Mouse (Mus musculus): Measurements from ENCODE around the gene Frmd4a. TPM values are rescaled to one million over a fixed set of nuclear protein-coding genes. Genes with fewer than 3 reads are reported as not detected.

Frmd4a gene
- polyA plus RNA-seq, 1 experiment from 2014 or later = 44.5 TPM

DNA sequence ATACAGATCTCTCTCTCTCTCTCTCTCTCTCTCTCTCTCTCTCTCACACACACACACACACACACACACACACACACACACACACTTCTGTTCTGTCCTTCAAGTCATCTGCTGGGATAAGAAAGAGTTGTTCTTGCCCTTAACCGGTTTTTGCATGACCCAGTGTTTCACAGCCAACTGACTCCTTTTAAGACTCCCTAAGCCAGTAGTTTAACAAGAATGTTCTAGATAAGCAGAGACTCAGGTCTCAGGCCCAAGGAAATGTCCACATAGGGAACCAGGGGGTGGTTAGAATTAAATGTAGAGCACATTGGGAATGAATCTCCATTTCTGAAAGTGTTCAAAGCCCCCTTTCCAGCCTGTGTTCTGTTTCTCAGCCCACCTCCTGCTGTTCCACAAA, 329.4 kb downstream of the Frmd4a start:
- Histone ChIP-seq H3K4me2 (ENCODE audit: low read depth) (no peak overlapping the region), H3K9me3 (ENCODE audit: control insufficient read depth, low read length) (no peaks in the 10 kb centered on the region; the same call in 1 of the 2 replicates), H3K27ac (ENCODE audit: low read depth, low read length) (no peak overlapping the region), H3K4me3 (ENCODE audit: low read depth, low read length) (no peak overlapping the region), H3K36me3 (ENCODE audit: control insufficient read depth, insufficient read depth, low read length) (no peaks in the 10 kb centered on the region), H3K4me1 (ENCODE audit: control insufficient read depth, insufficient read depth, low read length) (0 out of 2 replicates have a peak, but pooled peaks cover 2% of the 10 kb centered on the region), H3K9ac (ENCODE audit: low read length) (no peak overlapping the region), H3K27me3 (ENCODE audit: control insufficient read depth, insufficient read depth, low read length) (no peaks in the 10 kb centered on the region)
- ATAC-seq (ENCODE audit: insufficient read depth, low FRiP score, low TSS enrichment) = no peak
- WGBS = 78% methylated on average over 1 of the region's 1 CpGs
- DNase-seq (ENCODE audit: low spot score) = no peak

DNA sequence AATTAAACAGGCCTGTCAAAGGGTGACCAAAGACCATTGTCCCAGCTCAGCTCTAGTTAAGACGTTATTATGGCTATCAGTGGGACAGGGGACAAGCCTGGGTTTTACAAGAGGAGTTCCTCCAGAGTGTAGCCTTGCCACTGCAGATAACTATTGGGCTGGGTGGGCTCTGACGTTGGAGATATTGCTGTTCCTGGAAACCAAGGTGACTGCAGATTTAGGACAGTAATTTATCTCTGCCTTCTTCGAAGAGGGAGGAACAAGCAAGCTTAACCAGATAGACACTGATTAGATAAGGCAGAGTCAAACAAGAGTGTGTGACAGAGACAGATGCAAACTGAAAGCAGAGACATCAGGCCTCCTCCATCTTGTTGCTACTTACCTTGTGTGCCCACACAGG, 330.3 kb downstream of the Frmd4a start:
- WGBS = 66% methylated on average over 3 of the region's 3 CpGs
- ATAC-seq (ENCODE audit: insufficient read depth, low FRiP score, low TSS enrichment) (no peak), DNase-seq (ENCODE audit: low spot score) (no peak)
- H3K27ac ChIP-seq (ENCODE audit: low read depth, low read length) = no peak overlapping the region
- no peaks in the 10 kb centered on the region; the same call in 1 of the 2 replicates for H3K9me3 ChIP-seq (ENCODE audit: control insufficient read depth, low read length)
- no peak overlapping the region for H3K4me3 ChIP-seq (ENCODE audit: low read depth, low read length)
- H3K9ac ChIP-seq (ENCODE audit: low read length) = no peak overlapping the region
- no peaks in the 10 kb centered on the region for H3K36me3 ChIP-seq (ENCODE audit: control insufficient read depth, insufficient read depth, low read length)
- H3K4me2 ChIP-seq (ENCODE audit: low read depth) = no peak overlapping the region
- H3K4me1 ChIP-seq (ENCODE audit: control insufficient read depth, insufficient read depth, low read length) = 0 out of 2 replicates have a peak, but pooled peaks cover 2% of the 10 kb centered on the region
- no peaks in the 10 kb centered on the region for H3K27me3 ChIP-seq (ENCODE audit: control insufficient read depth, insufficient read depth, low read length)

DNA sequence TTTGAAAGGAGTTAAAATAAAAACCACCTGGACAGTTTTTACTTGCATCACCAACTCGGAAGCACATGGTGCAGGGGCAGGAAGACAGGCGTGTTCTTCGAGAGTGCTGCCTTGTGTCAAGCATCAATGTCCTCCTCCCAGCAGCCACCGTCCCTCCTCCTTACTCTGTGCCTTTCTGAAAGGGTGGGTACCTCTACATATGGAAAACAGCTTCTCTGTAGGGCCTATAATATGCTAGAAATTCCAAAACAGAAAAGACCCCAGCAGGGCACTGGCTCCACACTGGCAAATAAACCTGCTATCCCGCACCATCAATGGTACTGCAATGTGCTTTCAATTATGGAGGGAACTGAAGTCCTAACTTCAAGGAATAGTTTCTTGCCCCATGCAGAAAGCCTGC, 331.0 kb downstream of the Frmd4a start:
- no peak for ATAC-seq (ENCODE audit: insufficient read depth, low FRiP score, low TSS enrichment)
- WGBS = 63% methylated on average over 5 of the region's 5 CpGs
- Histone ChIP-seq H3K4me3 (ENCODE audit: low read depth, low read length) (no peak overlapping the region), H3K4me1 (ENCODE audit: control insufficient read depth, insufficient read depth, low read length) (0 out of 2 replicates have a peak, but pooled peaks cover 2% of the 10 kb centered on the region), H3K9me3 (ENCODE audit: control insufficient read depth, low read length) (no peaks in the 10 kb centered on the region; the same call in 1 of the 2 replicates), H3K4me2 (ENCODE audit: low read depth) (no peak overlapping the region), H3K36me3 (ENCODE audit: control insufficient read depth, insufficient read depth, low read length) (no peaks in the 10 kb centered on the region), H3K27ac (ENCODE audit: low read depth, low read length) (no peak overlapping the region), H3K27me3 (ENCODE audit: control insufficient read depth, insufficient read depth, low read length) (no peaks in the 10 kb centered on the region), H3K9ac (ENCODE audit: low read length) (no peak overlapping the region)
- no peak for DNase-seq (ENCODE audit: low spot score)

DNA sequence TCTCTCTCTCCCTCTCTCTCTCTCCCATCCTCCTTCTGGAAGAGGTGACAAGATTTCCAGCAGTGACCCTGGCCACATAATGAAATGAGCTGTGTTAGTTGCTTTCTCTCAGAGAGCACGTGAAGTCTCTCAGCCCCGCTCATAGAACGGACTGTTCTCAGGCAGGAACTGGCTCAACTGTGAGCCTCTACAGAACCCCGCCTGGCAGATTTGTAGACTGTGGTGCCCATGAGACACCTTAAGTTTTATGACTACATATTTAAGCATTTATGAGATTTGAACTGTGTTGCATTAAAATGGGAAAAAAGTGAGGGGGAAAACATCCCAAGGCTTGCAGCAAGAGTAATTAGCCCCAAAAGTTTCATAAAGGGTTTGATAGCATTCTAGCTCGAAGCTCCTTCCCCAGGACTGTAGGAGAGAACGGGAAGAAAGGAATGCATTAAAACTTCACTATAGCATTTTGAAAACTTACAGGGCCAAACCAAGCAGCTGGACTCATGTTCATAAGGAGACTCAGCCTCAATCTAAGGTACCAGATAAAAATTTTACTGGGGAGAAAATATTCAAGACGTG, 339.4 kb downstream of the Frmd4a start:
- ATAC-seq (ENCODE audit: insufficient read depth, low FRiP score, low TSS enrichment) = no peak
- DNase-seq (ENCODE audit: low spot score) = no peak
- Histone ChIP-seq H3K4me2 (ENCODE audit: low read depth) (no peak overlapping the region), H3K36me3 (ENCODE audit: control insufficient read depth, insufficient read depth, low read length) (no peaks in the 10 kb centered on the region), H3K9me3 (ENCODE audit: control insufficient read depth, low read length) (no peaks in the 10 kb centered on the region), H3K4me3 (ENCODE audit: low read depth, low read length) (no peak overlapping the region), H3K27me3 (ENCODE audit: control insufficient read depth, insufficient read depth, low read length) (no peaks in the 10 kb centered on the region), H3K9ac (ENCODE audit: low read length) (no peak overlapping the region), H3K4me1 (ENCODE audit: control insufficient read depth, insufficient read depth, low read length) (no peaks in the 10 kb centered on the region), H3K27ac (ENCODE audit: low read depth, low read length) (no peak overlapping the region)
- 83% methylated on average over 7 of the region's 7 CpGs for WGBS

DNA sequence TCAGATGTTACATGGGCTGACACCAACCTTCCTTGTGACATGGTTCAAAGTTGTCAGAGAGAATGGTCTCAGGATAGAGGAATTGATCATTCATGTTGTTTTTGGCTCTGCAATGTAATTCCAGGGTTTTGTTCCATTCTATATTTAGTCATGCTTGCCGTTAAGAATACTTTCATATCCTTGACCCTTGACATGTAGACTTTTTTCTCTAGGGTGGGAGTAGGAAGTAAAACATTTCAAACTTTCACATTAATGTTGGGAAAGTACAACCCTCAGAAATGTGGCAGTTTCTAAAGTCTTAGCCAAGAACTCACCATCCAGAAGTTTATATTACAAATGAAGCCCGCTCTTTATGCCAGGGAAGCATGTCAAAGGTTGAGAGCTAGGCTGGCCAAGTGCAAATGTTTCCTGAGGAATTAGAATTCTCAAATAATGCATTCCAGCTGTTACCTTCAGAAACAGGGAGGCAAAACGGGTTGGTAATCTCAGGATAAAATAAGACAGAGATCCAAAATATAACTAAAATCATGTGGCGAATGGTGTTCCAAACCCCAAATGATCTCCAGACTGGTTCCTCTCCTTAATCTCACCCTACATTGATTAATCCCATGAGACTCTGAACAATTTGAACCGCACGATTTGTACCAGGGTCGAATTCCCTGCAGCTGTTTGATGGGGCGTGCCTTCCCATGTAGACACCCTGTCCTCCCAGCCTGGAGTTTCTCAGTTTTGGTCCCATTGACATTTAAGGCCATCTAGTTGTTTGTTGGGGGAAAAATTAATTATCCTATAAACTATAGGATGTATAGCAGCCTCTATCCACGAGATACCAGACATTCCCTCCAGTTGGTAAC, 344.7 kb downstream of the Frmd4a start:
- Histone ChIP-seq H3K9ac (ENCODE audit: low read length) (no peak overlapping the region), H3K4me3 (ENCODE audit: low read depth, low read length) (no peak overlapping the region), H3K4me2 (ENCODE audit: low read depth) (no peak overlapping the region), H3K4me1 (ENCODE audit: control insufficient read depth, insufficient read depth, low read length) (no peaks in the 10 kb centered on the region), H3K36me3 (ENCODE audit: control insufficient read depth, insufficient read depth, low read length) (no peaks in the 10 kb centered on the region), H3K27me3 (ENCODE audit: control insufficient read depth, insufficient read depth, low read length) (no peaks in the 10 kb centered on the region), H3K9me3 (ENCODE audit: control insufficient read depth, low read length) (no peaks in the 10 kb centered on the region), H3K27ac (ENCODE audit: low read depth, low read length) (no peak overlapping the region)
- WGBS = 73% methylated on average over 9 of the region's 9 CpGs
- DNase-seq (ENCODE audit: low spot score) (no peak), ATAC-seq (ENCODE audit: insufficient read depth, low FRiP score, low TSS enrichment) (no peak)

DNA sequence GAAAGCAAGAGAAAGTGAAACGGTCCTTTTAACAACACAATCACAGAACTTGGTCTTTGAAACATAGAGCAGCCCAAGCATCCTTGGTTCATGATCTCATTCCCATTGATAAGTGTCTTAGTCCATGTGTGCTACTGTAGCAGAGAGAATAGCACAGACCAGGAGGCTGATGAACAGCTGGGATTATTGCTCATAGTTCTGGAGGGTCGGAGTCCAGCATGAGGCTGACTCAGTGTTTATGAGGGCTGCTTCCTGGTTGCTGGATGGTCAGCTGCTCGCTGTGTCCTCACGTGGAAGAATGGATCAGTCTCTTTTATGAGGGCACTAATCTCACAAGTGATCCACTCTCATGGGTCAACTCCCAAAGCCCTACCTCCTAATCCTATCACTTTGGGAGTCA, 347.4 kb downstream of the Frmd4a start:
- 89% methylated on average over 4 of the region's 4 CpGs for WGBS
- no peak for ATAC-seq (ENCODE audit: insufficient read depth, low FRiP score, low TSS enrichment)

DNA sequence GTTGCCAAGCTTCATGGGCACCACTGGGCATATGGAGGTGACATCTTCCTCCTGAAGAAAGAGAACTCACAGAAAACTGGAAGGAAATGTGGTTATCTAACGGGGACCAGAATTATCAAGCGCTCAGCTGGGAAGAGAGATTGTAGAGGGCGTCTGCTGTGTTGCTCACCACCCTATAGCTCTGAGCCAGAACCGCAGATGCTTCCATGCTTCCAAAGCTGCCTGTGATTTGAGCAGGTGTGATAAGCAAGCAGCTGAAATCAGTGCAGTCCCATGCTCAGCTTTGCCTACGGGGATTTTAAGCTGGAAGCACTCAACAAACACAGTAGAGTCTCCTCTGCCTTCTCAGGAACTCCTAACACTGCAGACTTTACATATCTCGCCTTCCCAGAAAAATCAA, 351.0 kb downstream of the Frmd4a start:
- no peak for DNase-seq (ENCODE audit: low spot score)
- H3K9me3 ChIP-seq (ENCODE audit: control insufficient read depth, low read length) = no peaks in the 10 kb centered on the region
- H3K4me3 ChIP-seq (ENCODE audit: low read depth, low read length) = no peak overlapping the region
- ATAC-seq (ENCODE audit: insufficient read depth, low FRiP score, low TSS enrichment) = no peak
- H3K27me3 ChIP-seq (ENCODE audit: control insufficient read depth, insufficient read depth, low read length) = no peaks in the 10 kb centered on the region
- WGBS = 90% methylated on average over 6 of the region's 6 CpGs
- no peaks in the 10 kb centered on the region for H3K36me3 ChIP-seq (ENCODE audit: control insufficient read depth, insufficient read depth, low read length)
- H3K4me1 ChIP-seq (ENCODE audit: control insufficient read depth, insufficient read depth, low read length) = no peaks in the 10 kb centered on the region; the same call in 1 of the 2 replicates
- H3K27ac ChIP-seq (ENCODE audit: low read depth, low read length) = no peak overlapping the region
- no peak overlapping the region for H3K4me2 ChIP-seq (ENCODE audit: low read depth)
- no peak overlapping the region for H3K9ac ChIP-seq (ENCODE audit: low read length)

More for the DNA sequence above, 347.4 kb downstream of the Frmd4a start:
- Histone ChIP-seq H3K4me1 (ENCODE audit: control insufficient read depth, insufficient read depth, low read length) (no peaks in the 10 kb centered on the region), H3K4me2 (ENCODE audit: low read depth) (no peak overlapping the region), H3K27me3 (ENCODE audit: control insufficient read depth, insufficient read depth, low read length) (no peaks in the 10 kb centered on the region), H3K9me3 (ENCODE audit: control insufficient read depth, low read length) (no peaks in the 10 kb centered on the region), H3K27ac (ENCODE audit: low read depth, low read length) (no peak overlapping the region), H3K4me3 (ENCODE audit: low read depth, low read length) (no peak overlapping the region), H3K9ac (ENCODE audit: low read length) (no peak overlapping the region), H3K36me3 (ENCODE audit: control insufficient read depth, insufficient read depth, low read length) (no peaks in the 10 kb centered on the region)
- no peak for DNase-seq (ENCODE audit: low spot score)

DNA sequence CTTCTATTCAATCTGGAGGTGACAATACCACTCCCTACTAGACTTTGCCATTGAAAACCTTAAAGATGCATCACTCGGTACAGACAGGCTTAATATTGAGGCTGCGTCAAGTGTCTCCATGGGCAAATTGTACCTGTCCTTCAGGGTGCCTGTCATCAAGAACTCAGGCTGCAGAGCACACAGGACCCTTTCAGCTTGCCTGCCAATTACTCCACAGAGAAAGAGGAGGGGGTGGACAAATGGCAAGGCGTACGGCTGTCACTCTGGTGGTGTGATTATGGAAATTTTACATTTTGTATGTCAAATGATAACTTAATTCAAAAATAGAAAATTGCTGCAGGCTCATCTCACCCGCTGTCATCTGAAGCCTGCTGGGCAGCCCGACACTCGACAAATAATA, 353.0 kb downstream of the Frmd4a start:
- no peaks in the 10 kb centered on the region for H3K27me3 ChIP-seq (ENCODE audit: control insufficient read depth, insufficient read depth, low read length)
- H3K9me3 ChIP-seq (ENCODE audit: control insufficient read depth, low read length) = no peaks in the 10 kb centered on the region
- ATAC-seq (ENCODE audit: insufficient read depth, low FRiP score, low TSS enrichment) (no peak), DNase-seq (ENCODE audit: low spot score) (no peak)
- no peak overlapping the region for H3K27ac ChIP-seq (ENCODE audit: low read depth, low read length)
- 82% methylated on average over 7 of the region's 7 CpGs for WGBS
- H3K36me3 ChIP-seq (ENCODE audit: control insufficient read depth, insufficient read depth, low read length) = no peaks in the 10 kb centered on the region
- no peaks in the 10 kb centered on the region; the same call in 1 of the 2 replicates for H3K4me1 ChIP-seq (ENCODE audit: control insufficient read depth, insufficient read depth, low read length)
- H3K4me3 ChIP-seq (ENCODE audit: low read depth, low read length) = no peak overlapping the region
- H3K9ac ChIP-seq (ENCODE audit: low read length) = no peak overlapping the region
- H3K4me2 ChIP-seq (ENCODE audit: low read depth) = no peak overlapping the region

DNA sequence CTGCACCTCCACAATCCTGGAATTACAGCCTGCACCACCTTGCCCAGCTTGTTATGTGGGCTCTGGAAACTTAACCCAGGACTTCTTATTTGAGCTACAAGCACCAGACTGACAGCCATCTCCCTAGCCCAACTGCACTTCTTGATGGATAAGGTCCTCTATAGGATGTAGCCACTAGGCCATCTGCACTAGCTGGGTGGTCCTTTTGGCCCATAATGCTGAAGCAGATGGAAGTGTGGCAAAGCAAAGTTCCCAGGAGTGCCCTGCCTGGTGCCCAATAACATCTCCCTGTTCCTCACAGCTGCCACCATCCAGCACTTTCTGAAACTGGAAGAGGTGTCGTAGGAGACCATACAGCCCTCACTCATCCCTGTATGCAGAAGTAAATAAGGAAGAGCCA, 353.8 kb downstream of the Frmd4a start:
- no peak for DNase-seq (ENCODE audit: low spot score)
- no peaks in the 10 kb centered on the region; the same call in 1 of the 2 replicates for H3K4me1 ChIP-seq (ENCODE audit: control insufficient read depth, insufficient read depth, low read length)
- H3K9ac ChIP-seq (ENCODE audit: low read length) = no peak overlapping the region
- H3K36me3 ChIP-seq (ENCODE audit: control insufficient read depth, insufficient read depth, low read length) = no peaks in the 10 kb centered on the region
- H3K4me2 ChIP-seq (ENCODE audit: low read depth) = no peak overlapping the region
- WGBS = 90% methylated on average over 1 of the region's 1 CpGs
- no peak for ATAC-seq (ENCODE audit: insufficient read depth, low FRiP score, low TSS enrichment)
- no peaks in the 10 kb centered on the region for H3K9me3 ChIP-seq (ENCODE audit: control insufficient read depth, low read length)
- H3K27ac ChIP-seq (ENCODE audit: low read depth, low read length) = no peak overlapping the region
- no peak overlapping the region for H3K4me3 ChIP-seq (ENCODE audit: low read depth, low read length)
- no peaks in the 10 kb centered on the region for H3K27me3 ChIP-seq (ENCODE audit: control insufficient read depth, insufficient read depth, low read length)

Data from neural tube, embryonic 11.5 days (tissue).